Mouse (Mus musculus) intestine, embryonic 15.5 days (tissue): ENCODE data around the gene Ets2. TPM values are rescaled to one million over a fixed set of nuclear protein-coding genes. Genes with fewer than 3 reads are reported as not detected.
"Not testable (repeated sequence)": the region's sequence is repeated elsewhere in the genome, so short reads cannot be mapped to it uniquely, and the experiment has no call there.

Source experiments
- ATAC-seq: fragments of 200-750 bp; cut with Nextera tagmentation; 2 replicates; pipeline ENCODE4 v1.8.0; 2017; ENCODE audit warnings: moderate TSS enrichment, moderate library complexity
- H3K27ac ChIP-seq: fragments of 300-500 bp; sonication (generic); 2 replicates; pipeline ENCODE4 v1.5.1; 2015; ENCODE audit warnings: mild to moderate bottlenecking, inconsistent platforms
- H3K27me3 ChIP-seq: fragments of 300-500 bp; sonication (generic); replicated peaks from 2 replicates; pipeline ENCODE4 v1.6.1; 2015; ENCODE audit warnings: inconsistent platforms
- H3K36me3 ChIP-seq: fragments of 300-500 bp; sonication (generic); 2 replicates; pipeline ENCODE4 v1.6.1; 2015; ENCODE audit warnings: inconsistent platforms
- H3K4me1 ChIP-seq: fragments of 300-500 bp; sonication (generic); replicated peaks from 2 replicates; pipeline ENCODE4 v1.6.1; 2015; ENCODE audit warnings: inconsistent platforms
- H3K4me2 ChIP-seq: fragments of 300-500 bp; sonication (generic); replicated peaks from 2 replicates; pipeline ENCODE4 v1.6.1; 2015; ENCODE audit warnings: mild to moderate bottlenecking, inconsistent platforms
- H3K4me3 ChIP-seq: fragments of 300-500 bp; sonication (generic); replicated peaks from 2 replicates; pipeline ENCODE4 v1.5.1; 2015; ENCODE audit warnings: inconsistent platforms
- H3K9ac ChIP-seq: fragments of 300-500 bp; sonication (generic); 2 replicates; pipeline ENCODE4 v1.6.1; 2015; ENCODE audit warnings: inconsistent platforms
- H3K9me3 ChIP-seq: fragments of 300-500 bp; sonication (generic); 2 replicates; pipeline ENCODE4 v1.6.1; 2016; ENCODE audit warnings: inconsistent platforms
- WGBS: fragments of 180-500 bp; shearing (Covaris S2); methylation state at CpG from one replicate; pipeline ENCODE4 v1.1.7; 2015; 5-methylcytosine and 5-hydroxymethylcytosine counted together
- polyA plus RNA-seq: library from polyadenylated mRNA; unstranded; fragments of >200 nt; fragmentation: Nextera tagmentation; extraction: Ambion mirVana; gene quantifications from 2 replicates; pipeline ENCODE4 v1.2.1, GENCODE M21; 2015

Ets2 gene
- polyA plus RNA-seq, 1 experiment from 2014 or later, result 64.7 TPM

- H3K9ac ChIP-seq, result no peak overlapping the region; the same call in 1 of the 2 replicates
- WGBS, result 66% methylated on average over 6 of the region's 6 CpGs
- H3K4me1 ChIP-seq, result no peaks in the 10 kb centered on the region
- ATAC-seq, result no peak
- H3K4me3 ChIP-seq, result no peak overlapping the region
- H3K36me3 ChIP-seq, result no peaks in the 10 kb centered on the region
- H3K9me3 ChIP-seq, result no peaks in the 10 kb centered on the region
- H3K4me2 ChIP-seq, result no peak overlapping the region
- no peaks in the 10 kb centered on the region for H3K27me3 ChIP-seq
- H3K27ac ChIP-seq, result no peak overlapping the region
These were observed 59.9 kb downstream of the Ets2 start for GRCm38 (mm10) chr16:95761742-95762141.

GRCm38 (mm10) chr16:95763201-95763600, 61.3 kb downstream of the Ets2 start:
- Histone ChIP-seq H3K27ac (no peak overlapping the region), H3K27me3 (no peaks in the 10 kb centered on the region), H3K4me3 (no peak overlapping the region), H3K4me1 (0 out of 2 replicates have a peak, but pooled peaks cover 5% of the 10 kb centered on the region), H3K36me3 (no peaks in the 10 kb centered on the region), H3K9me3 (no peaks in the 10 kb centered on the region), H3K4me2 (no peak overlapping the region), H3K9ac (no peak overlapping the region)
- 73% methylated on average over 6 of the region's 6 CpGs for WGBS
- ATAC-seq, result no peak

GRCm38 (mm10) chr16:95764041-95764440, 62.2 kb downstream of the Ets2 start:
- not testable (repeated sequence) for H3K27me3 ChIP-seq, H3K4me3 ChIP-seq, H3K9me3 ChIP-seq, H3K4me1 ChIP-seq, H3K36me3 ChIP-seq, H3K9ac ChIP-seq, H3K27ac ChIP-seq, H3K4me2 ChIP-seq, ATAC-seq
- 59% methylated on average over 8 of the region's 8 CpGs for WGBS

- Histone ChIP-seq H3K4me2 (no peak overlapping the region), H3K4me3 (no peak overlapping the region), H3K36me3 (no peaks in the 10 kb centered on the region), H3K27ac (no peak overlapping the region), H3K4me1 (peaks cover 10% of the 10 kb centered on the region; the same call in 1 of the 2 replicates), H3K27me3 (no peaks in the 10 kb centered on the region), H3K9ac (no peak overlapping the region), H3K9me3 (no peaks in the 10 kb centered on the region)
- ATAC-seq, result no peak
- 77% methylated on average over 3 of the region's 3 CpGs for WGBS
These were observed 64.3 kb downstream of the Ets2 start for GRCm38 (mm10) chr16:95766181-95766580.

GRCm38 (mm10) chr16:95767246-95767645, 65.4 kb downstream of the Ets2 start:
- no peak overlapping the region for H3K4me3 ChIP-seq
- H3K9ac ChIP-seq, result no peak overlapping the region
- WGBS, result 47% methylated on average over 2 of the region's 2 CpGs
- no peak for ATAC-seq
- no peak overlapping the region for H3K4me2 ChIP-seq
- H3K27me3 ChIP-seq, result no peaks in the 10 kb centered on the region
- H3K27ac ChIP-seq, result no peak overlapping the region
- peaks cover 10% of the 10 kb centered on the region; the same call in 1 of the 2 replicates for H3K4me1 ChIP-seq
- no peaks in the 10 kb centered on the region for H3K9me3 ChIP-seq
- H3K36me3 ChIP-seq, result no peaks in the 10 kb centered on the region

- no peak overlapping the region for H3K4me3 ChIP-seq
- no peaks in the 10 kb centered on the region for H3K27me3 ChIP-seq
- WGBS, result 45% methylated on average over 14 of the region's 14 CpGs
- H3K36me3 ChIP-seq, result no peaks in the 10 kb centered on the region
- H3K4me2 ChIP-seq, result no peak overlapping the region
- ATAC-seq, result no peak
- H3K4me1 ChIP-seq, result peaks cover 10% of the 10 kb centered on the region; the same call in 1 of the 2 replicates
- H3K27ac ChIP-seq, result no peak overlapping the region
- H3K9ac ChIP-seq, result no peak overlapping the region
- no peaks in the 10 kb centered on the region for H3K9me3 ChIP-seq
These were observed 67.5 kb downstream of the Ets2 start for GRCm38 (mm10) chr16:95769066-95769995.

- H3K27me3 ChIP-seq, result no peaks in the 10 kb centered on the region
- H3K4me1 ChIP-seq, result peaks cover 10% of the 10 kb centered on the region; the same call in 1 of the 2 replicates
- no peak overlapping the region for H3K4me2 ChIP-seq
- no peak for ATAC-seq
- H3K36me3 ChIP-seq, result no peaks in the 10 kb centered on the region
- WGBS, result 94% methylated on average over 5 of the region's 5 CpGs
- H3K27ac ChIP-seq, result no peak overlapping the region
- H3K9ac ChIP-seq, result no peak overlapping the region
- no peak overlapping the region for H3K4me3 ChIP-seq
- no peaks in the 10 kb centered on the region for H3K9me3 ChIP-seq
These were observed 68.1 kb downstream of the Ets2 start for GRCm38 (mm10) chr16:95769996-95770334.

GRCm38 (mm10) chr16:95770402-95770801, 68.5 kb downstream of the Ets2 start:
- H3K9ac ChIP-seq, result no peak overlapping the region
- H3K4me1 ChIP-seq, result peaks cover 10% of the 10 kb centered on the region; the same call in 1 of the 2 replicates
- H3K4me2 ChIP-seq, result no peak overlapping the region
- H3K9me3 ChIP-seq, result no peaks in the 10 kb centered on the region
- H3K4me3 ChIP-seq, result no peak overlapping the region
- H3K27me3 ChIP-seq, result no peaks in the 10 kb centered on the region
- H3K27ac ChIP-seq, result no peak overlapping the region
- no peak for ATAC-seq
- no peaks in the 10 kb centered on the region for H3K36me3 ChIP-seq

Other genes starting within 250 kb of the Ets2 start
- gene Erg, start 115.5 kb upstream of the Ets2 start, polyA plus RNA-seq, result 4.0 and 4.9 TPM in 2 replicates